Mouse (Mus musculus): ENCODE data around the gene Lyrm1. TPM values are rescaled to one million over a fixed set of nuclear protein-coding genes. Genes with fewer than 3 reads are reported as not detected.

Lyrm1 gene
- polyA plus RNA-seq, 1 experiment = not detected

DNA sequence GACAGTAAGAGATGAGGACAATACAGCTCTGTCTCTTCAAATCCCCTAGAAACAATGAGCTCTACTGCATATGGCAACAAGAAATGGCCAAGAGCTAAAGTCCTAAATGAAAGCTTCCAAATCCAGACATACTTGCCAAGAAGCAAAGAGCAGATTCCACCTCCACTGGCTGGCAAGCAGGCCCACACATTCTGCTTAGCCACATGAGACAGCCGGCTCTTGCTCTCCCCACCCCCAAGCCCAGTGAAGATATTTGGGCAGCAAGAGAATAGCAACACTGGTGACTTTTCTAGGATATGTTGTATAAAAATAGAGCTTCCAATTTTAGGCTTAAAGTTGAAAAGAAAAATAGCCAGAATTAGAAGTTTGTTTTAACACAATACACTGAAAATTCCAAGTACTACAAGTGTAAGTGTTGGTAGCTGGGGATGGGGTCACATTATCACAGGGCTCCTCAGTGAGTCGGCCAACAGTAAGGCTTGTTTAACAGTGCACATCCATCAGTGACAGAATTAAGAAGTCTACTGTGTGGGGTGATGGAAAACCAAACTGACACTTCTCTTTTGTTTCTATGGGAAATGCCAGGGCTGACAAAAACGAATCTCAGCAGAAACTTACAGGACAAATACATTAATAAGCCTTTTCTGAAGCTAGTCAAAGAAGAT is 19.8 kb upstream of the Lyrm1 start:
- TF ChIP-seq CTCF (IDR thresholded peaks at IDR 0.05; ENCODE audit: insufficient read depth, low read depth, low read length) (no peak), POLR2A (IDR thresholded peaks at IDR 0.05; ENCODE audit: insufficient read depth, low read depth, low read length) (no peak)
- 25% methylated on average over 3 of the region's 3 CpGs for WGBS
- Histone ChIP-seq H3K4me1 (ENCODE audit: control insufficient read depth, insufficient read depth, low read length) (peaks cover 4% of the 10 kb centered on the region; the same call in 1 of the 2 replicates), H3K27ac (ENCODE audit: insufficient read depth, low read depth, low read length) (no peak overlapping the region), H3K4me3 (ENCODE audit: insufficient read depth, low read depth, low read length) (no peak overlapping the region)

- WGBS = 93% methylated on average over 4 of the region's 4 CpGs
- TF ChIP-seq POLR2A (IDR thresholded peaks at IDR 0.05; ENCODE audit: insufficient read depth, low read depth, low read length) (no peak), CTCF (IDR thresholded peaks at IDR 0.05; ENCODE audit: insufficient read depth, low read depth, low read length) (no peak)
These were observed 16.5 kb upstream of the Lyrm1 start for GRCm38 (mm10) chr7:119879171-119879570.

GRCm38 (mm10) chr7:119880345-119880744 is 15.3 kb upstream of the Lyrm1 start:
- WGBS = 84% methylated on average over 5 of the region's 5 CpGs
- no peak for TF ChIP-seq POLR2A (IDR thresholded peaks at IDR 0.05; ENCODE audit: insufficient read depth, low read depth, low read length)
- TF ChIP-seq CTCF (IDR thresholded peaks at IDR 0.05; ENCODE audit: insufficient read depth, low read depth, low read length) = no peak
- Histone ChIP-seq H3K4me3 (ENCODE audit: insufficient read depth, low read depth, low read length) (no peak overlapping the region), H3K27ac (ENCODE audit: insufficient read depth, low read depth, low read length) (no peak overlapping the region), H3K4me1 (ENCODE audit: control insufficient read depth, insufficient read depth, low read length) (peaks cover 2% of the 10 kb centered on the region; the same call in 1 of the 2 replicates)

More at GRCm38 (mm10) chr7:119879171-119879570, 16.5 kb upstream of the Lyrm1 start:
- H3K4me3 ChIP-seq (ENCODE audit: insufficient read depth, low read depth, low read length) = no peak overlapping the region
- H3K27ac ChIP-seq (ENCODE audit: insufficient read depth, low read depth, low read length) = no peak overlapping the region
- H3K4me1 ChIP-seq (ENCODE audit: control insufficient read depth, insufficient read depth, low read length) = peaks cover 4% of the 10 kb centered on the region; the same call in 1 of the 2 replicates

- TF ChIP-seq POLR2A (IDR thresholded peaks at IDR 0.05; ENCODE audit: insufficient read depth, low read depth, low read length) (no peak), CTCF (IDR thresholded peaks at IDR 0.05; ENCODE audit: insufficient read depth, low read depth, low read length) (no peak)
- H3K4me1 ChIP-seq (ENCODE audit: control insufficient read depth, insufficient read depth, low read length) = no peaks in the 10 kb centered on the region
- H3K4me3 ChIP-seq (ENCODE audit: insufficient read depth, low read depth, low read length) = no peak overlapping the region
- no peak overlapping the region for H3K27ac ChIP-seq (ENCODE audit: insufficient read depth, low read depth, low read length)
- 88% methylated on average over 2 of the region's 2 CpGs for WGBS
These were observed 14.4 kb upstream of the Lyrm1 start for GRCm38 (mm10) chr7:119881229-119881628.

DNA sequence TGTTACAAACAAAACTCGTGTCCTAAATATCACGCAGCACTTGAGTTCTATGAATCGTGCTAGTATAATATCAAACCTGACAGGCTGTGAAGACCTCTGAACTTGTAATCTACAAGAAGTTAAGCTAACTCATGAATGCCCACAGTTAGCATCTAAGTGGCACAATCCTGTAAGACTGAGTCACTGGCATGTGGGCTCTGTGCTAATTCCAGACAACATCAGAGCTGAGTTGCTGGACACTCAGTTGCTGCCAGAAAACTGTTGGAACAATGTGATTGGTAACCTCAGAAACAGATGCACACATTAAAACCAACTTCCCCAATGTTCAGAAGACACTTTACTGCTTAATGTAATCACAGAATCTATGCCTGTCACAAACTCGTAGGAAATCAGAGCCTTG is 7.8 kb upstream of the Lyrm1 start:
- Histone ChIP-seq H3K4me3 (ENCODE audit: insufficient read depth, low read depth, low read length) (no peak overlapping the region), H3K4me1 (ENCODE audit: control insufficient read depth, insufficient read depth, low read length) (no peaks in the 10 kb centered on the region; the same call in 1 of the 2 replicates), H3K27ac (ENCODE audit: insufficient read depth, low read depth, low read length) (no peak overlapping the region)
- WGBS = 90% methylated on average over 4 of the region's 4 CpGs
- no peak for TF ChIP-seq POLR2A (IDR thresholded peaks at IDR 0.05; ENCODE audit: insufficient read depth, low read depth, low read length)
- no peak for TF ChIP-seq CTCF (IDR thresholded peaks at IDR 0.05; ENCODE audit: insufficient read depth, low read depth, low read length)

DNA sequence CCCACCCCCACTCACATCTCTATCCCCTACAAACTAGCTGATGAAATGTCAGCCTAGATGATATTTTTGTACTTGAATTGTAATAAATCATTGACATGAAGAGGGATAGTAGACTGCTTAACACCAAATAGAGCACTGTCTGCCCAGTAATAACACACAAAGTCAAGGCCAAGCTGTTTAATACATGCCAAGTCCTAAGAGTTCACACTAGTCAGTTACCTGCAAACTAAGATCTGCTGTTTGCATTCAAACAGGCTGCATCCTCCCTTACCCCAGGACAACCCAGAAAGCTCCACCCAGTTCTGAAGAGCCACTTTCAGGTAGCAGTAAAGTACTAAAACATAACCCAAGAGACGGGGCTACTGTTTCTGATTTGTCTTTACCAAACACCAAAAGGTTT is 3.5 kb upstream of the Lyrm1 start:
- no peaks in the 10 kb centered on the region; the same call in 1 of the 2 replicates for H3K4me1 ChIP-seq (ENCODE audit: control insufficient read depth, insufficient read depth, low read length)

GRCm38 (mm10) chr7:119892742-119893141 is 2.9 kb upstream of the Lyrm1 start:
- 93% methylated on average over 4 of the region's 4 CpGs for WGBS
- no peak for TF ChIP-seq CTCF (IDR thresholded peaks at IDR 0.05; ENCODE audit: insufficient read depth, low read depth, low read length)
- TF ChIP-seq POLR2A (IDR thresholded peaks at IDR 0.05; ENCODE audit: insufficient read depth, low read depth, low read length) = no peak
- Histone ChIP-seq H3K4me3 (ENCODE audit: insufficient read depth, low read depth, low read length) (no peak overlapping the region), H3K4me1 (ENCODE audit: control insufficient read depth, insufficient read depth, low read length) (no peaks in the 10 kb centered on the region; the same call in 1 of the 2 replicates), H3K27ac (ENCODE audit: insufficient read depth, low read depth, low read length) (no peak overlapping the region)

More for the DNA sequence above, 3.5 kb upstream of the Lyrm1 start:
- Histone ChIP-seq H3K4me3 (ENCODE audit: insufficient read depth, low read depth, low read length) (no peak overlapping the region), H3K27ac (ENCODE audit: insufficient read depth, low read depth, low read length) (no peak overlapping the region)
- TF ChIP-seq CTCF (IDR thresholded peaks at IDR 0.05; ENCODE audit: insufficient read depth, low read depth, low read length) = no peak
- no peak for TF ChIP-seq POLR2A (IDR thresholded peaks at IDR 0.05; ENCODE audit: insufficient read depth, low read depth, low read length)
- 97% methylated on average over 1 of the region's 1 CpGs for WGBS

DNA sequence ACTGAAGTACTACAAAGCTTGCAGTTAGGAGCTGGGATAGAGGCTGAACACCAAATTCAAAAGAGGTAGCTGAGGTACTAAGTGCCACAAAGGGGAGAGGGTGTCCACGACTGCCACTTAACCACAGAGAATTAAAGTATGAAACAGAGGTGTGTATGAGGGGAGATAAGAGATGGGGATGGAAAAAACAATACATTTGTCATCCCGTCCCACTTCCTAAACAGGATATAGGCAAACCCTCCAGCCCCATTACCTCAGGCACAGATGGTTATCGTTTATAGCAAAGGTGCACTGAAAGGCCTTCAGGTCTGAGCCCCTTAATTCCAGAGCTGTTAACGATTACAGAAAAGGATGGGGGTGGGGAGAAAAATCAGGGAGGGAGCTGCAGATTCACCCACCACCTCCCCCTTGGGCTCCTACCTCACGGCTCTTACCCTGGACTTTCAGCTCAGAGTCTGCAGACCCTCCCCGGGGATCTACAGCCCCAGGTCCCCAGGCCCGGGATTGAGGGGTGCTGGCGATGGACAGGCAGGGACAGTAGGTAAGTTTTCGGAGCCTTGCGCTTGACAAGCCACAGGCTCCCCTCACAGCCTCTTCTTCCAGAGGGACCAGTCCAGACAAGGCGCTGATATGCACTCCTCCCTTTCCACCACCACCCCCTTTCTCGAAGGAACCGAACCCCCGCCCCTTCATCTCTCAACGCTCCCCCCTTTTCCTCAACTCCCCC is 680 bp upstream of the Lyrm1 start:
- WGBS = under 1% methylated on average over 15 of the region's 15 CpGs
- TF ChIP-seq CTCF (IDR thresholded peaks at IDR 0.05; ENCODE audit: insufficient read depth, low read depth, low read length) = no peak
- no peak for TF ChIP-seq POLR2A (IDR thresholded peaks at IDR 0.05; ENCODE audit: insufficient read depth, low read depth, low read length)
- H3K4me1 ChIP-seq (ENCODE audit: control insufficient read depth, insufficient read depth, low read length) = no peaks in the 10 kb centered on the region; the same call in 1 of the 2 replicates
- H3K4me3 ChIP-seq (ENCODE audit: insufficient read depth, low read depth, low read length) = peak overlapping the region; percentile 86
- peak overlapping the region; percentile 79 for H3K27ac ChIP-seq (ENCODE audit: insufficient read depth, low read depth, low read length)

DNA sequence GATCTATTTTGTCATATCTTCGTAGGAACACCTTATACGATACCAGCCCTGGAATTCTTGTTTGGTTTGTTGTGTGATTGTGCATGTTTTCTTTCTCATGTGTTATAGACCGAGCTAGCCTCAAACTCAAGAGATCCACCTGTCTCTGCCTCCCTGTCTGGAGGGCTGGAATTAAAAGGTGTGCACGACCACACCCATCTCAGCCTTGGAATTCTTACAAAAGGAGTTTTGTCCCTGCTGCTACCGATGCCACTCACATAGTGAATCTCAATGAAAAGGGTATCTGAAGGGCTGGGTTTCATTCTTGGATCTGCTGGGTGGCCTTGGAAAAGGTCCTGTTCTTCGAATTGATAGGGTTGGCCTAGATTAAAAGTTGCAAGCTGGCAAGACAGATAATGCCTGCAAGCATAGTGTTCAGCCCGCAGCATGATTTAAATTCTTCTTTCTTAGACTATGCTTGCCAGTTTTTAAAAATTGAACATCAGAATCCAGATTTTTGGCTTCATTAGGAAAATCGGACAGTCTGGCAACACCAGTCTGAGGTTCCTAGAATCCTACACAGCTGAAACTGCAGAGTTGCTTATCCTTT is 2.0 kb downstream of the Lyrm1 start:
- H3K27ac ChIP-seq (ENCODE audit: insufficient read depth, low read depth, low read length) = no peak overlapping the region
- no peaks in the 10 kb centered on the region for H3K4me1 ChIP-seq (ENCODE audit: control insufficient read depth, insufficient read depth, low read length)
- H3K4me3 ChIP-seq (ENCODE audit: insufficient read depth, low read depth, low read length) = no peak overlapping the region
- 92% methylated on average over 8 of the region's 8 CpGs for WGBS
- TF ChIP-seq POLR2A (IDR thresholded peaks at IDR 0.05; ENCODE audit: insufficient read depth, low read depth, low read length) = no peak
- TF ChIP-seq CTCF (IDR thresholded peaks at IDR 0.05; ENCODE audit: insufficient read depth, low read depth, low read length) = no peak

Measured in olfactory bulb, adult 2 months (tissue).